Mouse (Mus musculus): ENCODE data around the gene Sarm1. TPM values are rescaled to one million over a fixed set of nuclear protein-coding genes. Genes with fewer than 3 reads are reported as not detected.
A peak's percentile ranks its signal among the peaks of the same experiment; 100 is the strongest.

Gene Sarm1
- polyA plus RNA-seq, 1 experiment from 2014 or later = 0.55 TPM

DNA sequence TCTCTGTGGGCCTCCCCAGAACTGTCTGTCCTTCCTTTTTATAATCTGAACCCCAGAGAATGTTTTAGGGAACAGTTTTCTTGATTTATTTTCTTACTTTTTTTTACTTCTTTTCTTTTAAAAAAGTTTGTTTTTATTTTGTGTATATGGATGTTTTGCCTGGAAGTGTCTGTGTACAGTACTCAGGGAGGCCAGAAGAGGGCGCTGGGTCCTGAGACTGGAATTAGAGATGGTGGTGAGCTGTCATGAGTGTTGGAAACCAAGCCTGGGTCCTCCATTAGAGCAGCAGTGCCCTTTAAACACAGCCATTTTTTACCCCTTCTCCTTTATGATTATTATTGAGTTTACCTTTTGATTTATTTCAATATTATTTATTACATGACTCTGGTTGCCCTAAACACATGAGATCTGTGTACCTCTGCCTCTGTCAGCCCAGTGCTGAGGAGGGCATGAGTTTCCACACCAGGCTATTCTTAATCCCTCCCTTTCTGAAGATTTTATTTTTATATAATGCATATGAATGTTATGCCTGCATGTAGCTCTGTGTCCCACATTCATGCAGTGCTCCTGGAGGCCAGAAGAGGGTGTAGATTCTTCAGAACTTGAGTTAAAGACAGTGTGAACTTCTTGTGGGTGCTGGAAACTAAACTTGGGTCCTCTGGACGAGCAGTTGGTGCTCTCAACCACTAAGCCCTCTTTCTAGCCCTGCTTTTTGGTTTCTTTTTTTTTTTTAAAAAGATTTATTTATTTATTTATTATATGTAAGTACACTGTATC, 18.2 kb upstream of the Sarm1 start:
- Histone ChIP-seq H3K27me3 (ENCODE audit: insufficient read depth, low read length) (no peaks in the 10 kb centered on the region), H3K9me3 (replicated peaks; ENCODE audit: low read length) (no peaks in the 10 kb centered on the region), H3K4me2 (ENCODE audit: low read length) (no peak overlapping the region), H3K9ac (ENCODE audit: low read depth, low read length) (no peak overlapping the region), H3K4me3 (replicated peaks; ENCODE audit: low read depth, low read length) (no peak overlapping the region), H3K27ac (no peak overlapping the region), H3K36me3 (ENCODE audit: insufficient read depth, low read length) (peaks cover 44% of the 10 kb centered on the region), H3K4me1 (replicated peaks; ENCODE audit: insufficient read depth, low read length) (peaks cover 11% of the 10 kb centered on the region; the same call in 1 of the 2 replicates)
- TF ChIP-seq CTCF (IDR thresholded peaks at IDR 0.05; ENCODE audit: low read depth) = peak; percentile 45
- ATAC-seq (replicated peaks; ENCODE audit: low FRiP score, low read depth) (no peak), DNase-seq (ENCODE audit: low spot score) (peak; percentile 22)
- 66% methylated on average over 2 of the region's 2 CpGs for WGBS

DNA sequence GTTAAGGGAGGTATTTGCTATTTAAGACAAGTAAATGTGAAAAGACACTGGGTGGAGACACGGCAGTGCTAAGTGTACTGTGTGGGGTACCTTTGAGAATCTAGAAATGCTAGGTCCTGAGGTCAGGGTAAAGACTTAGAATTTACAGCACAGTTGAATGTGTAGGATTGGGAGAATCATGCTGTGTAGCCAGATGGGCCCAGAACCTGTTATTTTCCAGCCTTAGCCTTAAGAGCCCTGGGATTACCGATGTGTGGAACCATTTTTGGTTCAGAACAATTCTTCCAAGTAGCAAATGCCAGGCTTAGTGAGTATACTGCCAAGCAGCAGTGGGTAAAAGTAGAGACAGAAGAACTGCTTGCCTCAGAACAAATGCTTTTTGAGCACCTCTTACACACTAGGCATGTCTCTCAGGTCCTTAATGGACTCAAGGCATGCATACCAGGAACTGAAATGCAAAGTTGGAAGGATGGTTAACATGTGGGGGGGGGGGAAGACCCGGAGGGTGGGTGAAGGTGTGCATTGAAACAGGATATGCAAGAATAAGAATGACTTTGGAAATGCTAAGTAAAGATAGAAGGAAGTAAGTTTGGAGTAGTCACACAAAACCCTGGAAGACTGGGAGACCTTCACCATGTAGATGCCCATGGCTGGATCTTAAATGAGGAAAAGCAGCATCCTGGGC, 15.7 kb upstream of the Sarm1 start:
- Histone ChIP-seq H3K4me2 (ENCODE audit: low read length) (peak overlapping the region; percentile 88), H3K4me1 (replicated peaks; ENCODE audit: insufficient read depth, low read length) (peaks cover 11% of the 10 kb centered on the region; the same call in 1 of the 2 replicates), H3K4me3 (replicated peaks; ENCODE audit: low read depth, low read length) (peak overlapping the region; percentile 82), H3K9me3 (replicated peaks; ENCODE audit: low read length) (no peaks in the 10 kb centered on the region), H3K9ac (ENCODE audit: low read depth, low read length) (peak overlapping the region; percentile 93; the same call in 1 of the 2 replicates), H3K27me3 (ENCODE audit: insufficient read depth, low read length) (no peaks in the 10 kb centered on the region), H3K36me3 (ENCODE audit: insufficient read depth, low read length) (peaks cover 29% of the 10 kb centered on the region), H3K27ac (no peak overlapping the region)
- DNase-seq (ENCODE audit: low spot score) (no peak), ATAC-seq (replicated peaks; ENCODE audit: low FRiP score, low read depth) (no peak)
- TF ChIP-seq CTCF (IDR thresholded peaks at IDR 0.05; ENCODE audit: low read depth) = no peak
- 67% methylated on average over 3 of the region's 3 CpGs for WGBS

GRCm38 (mm10) chr11:78512025-78512957, 14.7 kb upstream of the Sarm1 start, which contains the start of the genes Tmem199 and Poldip2:
Gene Tmem199, minus strand, starts transcription at chr11:78512172.
Gene Poldip2, plus strand, starts transcription at chr11:78512193.
- Histone ChIP-seq H3K9ac (ENCODE audit: low read depth, low read length) (peak within 1 kb of the TSS; percentile 93), H3K4me3 (replicated peaks; ENCODE audit: low read depth, low read length) (peak within 1 kb of the TSS; percentile 82), H3K27me3 (ENCODE audit: insufficient read depth, low read length) (no peaks in the 10 kb centered on the region), H3K9me3 (replicated peaks; ENCODE audit: low read length) (no peaks in the 10 kb centered on the region), H3K4me1 (replicated peaks; ENCODE audit: insufficient read depth, low read length) (peaks cover 11% of the 10 kb centered on the region; the same call in 1 of the 2 replicates), H3K4me2 (ENCODE audit: low read length) (peak within 1 kb of the TSS; percentile 88), H3K27ac (peak within 1 kb of the TSS; percentile 89), H3K36me3 (ENCODE audit: insufficient read depth, low read length) (peaks cover 31% of the 10 kb centered on the region)
- no peak; the same call in 1 of the 2 replicates for TF ChIP-seq CTCF (IDR thresholded peaks at IDR 0.05; ENCODE audit: low read depth)
- DNase-seq (ENCODE audit: low spot score) = peak; percentile 97
- under 1% methylated on average over 64 of the region's 67 CpGs for WGBS
- ATAC-seq (replicated peaks; ENCODE audit: low FRiP score, low read depth) = peak; percentile 95

GRCm38 (mm10) chr11:78509148-78509547, 11.6 kb upstream of the Sarm1 start:
- H3K9ac ChIP-seq (ENCODE audit: low read depth, low read length) = no peak overlapping the region
- 83% methylated on average over 5 of the region's 5 CpGs for WGBS
- H3K27me3 ChIP-seq (ENCODE audit: insufficient read depth, low read length) = no peaks in the 10 kb centered on the region
- H3K36me3 ChIP-seq (ENCODE audit: insufficient read depth, low read length) = peaks cover 22% of the 10 kb centered on the region
- no peak overlapping the region for H3K4me2 ChIP-seq (ENCODE audit: low read length)
- no peak for DNase-seq (ENCODE audit: low spot score)
- ATAC-seq (replicated peaks; ENCODE audit: low FRiP score, low read depth) = no peak
- peaks cover 11% of the 10 kb centered on the region; the same call in 1 of the 2 replicates for H3K4me1 ChIP-seq (replicated peaks; ENCODE audit: insufficient read depth, low read length)
- H3K9me3 ChIP-seq (replicated peaks; ENCODE audit: low read length) = no peaks in the 10 kb centered on the region
- TF ChIP-seq CTCF (IDR thresholded peaks at IDR 0.05; ENCODE audit: low read depth) = peak; percentile 65
- no peak overlapping the region for H3K4me3 ChIP-seq (replicated peaks; ENCODE audit: low read depth, low read length)
- H3K27ac ChIP-seq = no peak overlapping the region

- no peak for TF ChIP-seq CTCF (IDR thresholded peaks at IDR 0.05; ENCODE audit: low read depth)
- WGBS = 88% methylated on average over 3 of the region's 3 CpGs
- H3K4me1 ChIP-seq (replicated peaks; ENCODE audit: insufficient read depth, low read length) = no peaks in the 10 kb centered on the region
- H3K36me3 ChIP-seq (ENCODE audit: insufficient read depth, low read length) = peaks cover 22% of the 10 kb centered on the region
- H3K27me3 ChIP-seq (ENCODE audit: insufficient read depth, low read length) = no peaks in the 10 kb centered on the region
- H3K4me2 ChIP-seq (ENCODE audit: low read length) = no peak overlapping the region
- H3K9me3 ChIP-seq (replicated peaks; ENCODE audit: low read length) = no peaks in the 10 kb centered on the region
- no peak overlapping the region for H3K27ac ChIP-seq
- no peak overlapping the region for H3K9ac ChIP-seq (ENCODE audit: low read depth, low read length)
- DNase-seq (ENCODE audit: low spot score) (no peak), ATAC-seq (replicated peaks; ENCODE audit: low FRiP score, low read depth) (no peak)
- H3K4me3 ChIP-seq (replicated peaks; ENCODE audit: low read depth, low read length) = no peak overlapping the region
These were observed 7.9 kb upstream of the Sarm1 start for GRCm38 (mm10) chr11:78505430-78505829.
